Mouse (Mus musculus) urinary bladder, postnatal 10 days (tissue): ENCODE data around the gene Fam213b.

Source experiments
- DNase-seq: peaks from one replicate; pipeline ENCODE4 v3.0.0; 2022; ENCODE audit warnings: low spot score

The Fam213b gene

DNA sequence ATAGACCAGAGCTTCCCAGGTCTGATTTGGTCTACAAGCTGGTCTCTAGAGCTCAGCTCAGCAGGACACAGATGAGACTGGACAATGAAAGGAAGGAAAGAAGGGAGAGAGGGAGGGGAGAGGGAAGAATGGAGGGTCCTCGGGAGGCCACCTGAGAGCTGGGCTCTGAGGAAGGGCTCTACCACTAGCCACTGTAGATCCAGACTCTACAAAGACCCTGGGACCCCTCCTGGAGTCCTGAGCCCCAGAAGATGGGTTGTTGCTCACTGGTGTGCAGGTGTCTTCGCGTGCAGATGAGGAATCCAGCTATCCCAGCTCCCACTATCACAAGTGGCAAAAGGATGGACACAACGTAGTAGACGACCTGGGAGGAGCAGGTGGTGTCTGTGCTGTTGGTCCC lies 24.0 kb upstream of the Fam213b start:
- DNase-seq, result no peak

DNA sequence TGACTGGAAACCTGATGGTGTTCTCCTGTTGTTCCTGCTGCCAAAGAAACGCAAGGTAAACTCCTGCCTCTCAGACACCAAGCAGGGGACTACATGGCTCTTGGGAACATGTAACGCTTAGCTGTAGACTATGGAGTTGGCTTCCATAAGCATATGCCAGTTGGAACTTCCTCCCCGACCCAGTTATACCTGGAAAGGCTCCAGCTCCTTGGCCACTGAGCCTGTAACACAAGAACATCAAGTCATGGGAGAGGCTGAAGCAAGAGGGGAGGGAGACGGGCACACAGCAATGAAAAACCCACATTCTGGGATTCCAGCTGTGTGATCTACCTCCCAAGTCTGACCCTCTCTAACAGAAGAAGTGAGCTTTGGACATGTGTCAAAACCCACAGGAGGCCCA lies 23.4 kb upstream of the Fam213b start:
- no peak for DNase-seq

DNA sequence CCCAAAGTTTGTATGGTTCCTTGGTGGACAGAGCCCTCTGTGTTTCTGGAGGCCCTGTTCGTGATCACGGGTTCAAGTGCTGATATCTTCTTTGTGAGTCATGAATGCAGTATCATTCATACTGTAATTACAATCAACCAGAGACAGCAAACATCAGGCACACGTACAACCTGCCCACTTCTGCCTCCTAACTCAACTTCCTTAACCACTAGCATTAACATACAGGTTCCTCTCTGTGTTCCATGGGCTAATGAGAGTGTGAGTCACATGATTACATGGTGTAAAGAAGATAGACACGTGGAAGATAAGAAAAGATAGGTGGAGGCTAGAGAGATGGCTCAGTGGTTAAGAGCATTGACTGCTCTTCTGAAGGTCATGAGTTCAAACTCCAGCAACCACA lies 17.7 kb upstream of the Fam213b start:
- no peak for DNase-seq

- no peak for DNase-seq
Measured at GRCm38 (mm10) chr4:154915286-154915685, 16.4 kb upstream of the Fam213b start.

- DNase-seq, result no peak
Measured at GRCm38 (mm10) chr4:154914707-154915106, 15.8 kb upstream of the Fam213b start.

DNA sequence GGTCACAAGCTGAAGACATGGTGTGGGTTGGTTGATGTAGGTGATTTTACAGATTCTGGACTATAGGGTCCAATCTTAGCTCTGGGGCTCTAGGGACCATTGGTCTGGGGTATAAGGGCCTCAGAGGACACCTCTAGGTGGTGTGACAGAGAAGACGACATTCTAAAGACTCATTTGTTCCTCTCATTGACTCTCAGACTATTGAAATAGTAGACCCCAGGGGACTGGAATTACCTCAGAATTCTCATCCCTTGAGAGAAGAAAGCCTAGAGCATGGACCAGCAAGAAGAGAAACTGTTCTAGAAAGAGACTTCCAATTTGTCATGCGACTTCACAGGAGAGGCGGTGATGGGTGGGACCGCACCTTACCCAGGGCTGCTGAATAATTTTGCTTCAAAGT lies 15.3 kb upstream of the Fam213b start:
- no peak for DNase-seq

DNA sequence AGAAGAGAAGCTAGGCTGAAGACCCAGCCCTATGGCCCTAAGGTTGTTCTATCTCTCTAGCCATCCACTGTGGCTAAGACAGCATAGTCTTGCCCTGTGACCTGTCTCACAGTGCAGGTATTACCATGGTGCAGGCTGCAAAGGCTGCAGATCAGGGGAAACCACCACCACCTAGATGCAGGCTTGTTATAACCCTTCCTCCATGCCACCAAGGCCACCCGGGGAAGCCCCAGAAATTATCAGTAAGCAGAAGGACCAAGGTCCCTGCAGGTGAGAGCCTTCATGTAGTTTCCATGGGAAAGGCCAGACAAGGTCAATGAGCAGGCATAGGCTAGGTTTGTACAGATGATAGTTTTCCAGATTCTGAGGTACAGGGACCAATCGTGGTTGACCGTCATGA lies 14.9 kb upstream of the Fam213b start:
- no peak for DNase-seq

DNA sequence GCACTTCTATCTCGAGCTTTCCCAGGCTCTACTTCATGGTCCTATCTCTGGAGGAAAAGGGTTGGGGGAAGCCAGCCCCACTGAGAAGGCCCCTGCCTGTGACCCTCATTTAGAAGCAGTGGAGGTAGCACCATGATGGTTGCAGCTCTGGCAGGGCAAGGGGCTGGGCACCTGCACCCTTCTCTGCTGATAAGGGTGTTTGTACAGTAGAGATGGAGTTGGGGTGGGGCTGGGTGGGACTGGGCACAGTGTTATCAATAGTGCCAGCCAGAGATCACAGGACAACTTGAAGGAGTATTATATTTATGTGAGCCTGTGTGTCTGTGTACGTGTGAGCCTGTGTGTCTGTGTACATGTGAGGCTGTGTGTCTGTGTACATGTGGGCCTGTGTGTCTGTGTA lies 12.7 kb upstream of the Fam213b start:
- DNase-seq, result no peak

DNA sequence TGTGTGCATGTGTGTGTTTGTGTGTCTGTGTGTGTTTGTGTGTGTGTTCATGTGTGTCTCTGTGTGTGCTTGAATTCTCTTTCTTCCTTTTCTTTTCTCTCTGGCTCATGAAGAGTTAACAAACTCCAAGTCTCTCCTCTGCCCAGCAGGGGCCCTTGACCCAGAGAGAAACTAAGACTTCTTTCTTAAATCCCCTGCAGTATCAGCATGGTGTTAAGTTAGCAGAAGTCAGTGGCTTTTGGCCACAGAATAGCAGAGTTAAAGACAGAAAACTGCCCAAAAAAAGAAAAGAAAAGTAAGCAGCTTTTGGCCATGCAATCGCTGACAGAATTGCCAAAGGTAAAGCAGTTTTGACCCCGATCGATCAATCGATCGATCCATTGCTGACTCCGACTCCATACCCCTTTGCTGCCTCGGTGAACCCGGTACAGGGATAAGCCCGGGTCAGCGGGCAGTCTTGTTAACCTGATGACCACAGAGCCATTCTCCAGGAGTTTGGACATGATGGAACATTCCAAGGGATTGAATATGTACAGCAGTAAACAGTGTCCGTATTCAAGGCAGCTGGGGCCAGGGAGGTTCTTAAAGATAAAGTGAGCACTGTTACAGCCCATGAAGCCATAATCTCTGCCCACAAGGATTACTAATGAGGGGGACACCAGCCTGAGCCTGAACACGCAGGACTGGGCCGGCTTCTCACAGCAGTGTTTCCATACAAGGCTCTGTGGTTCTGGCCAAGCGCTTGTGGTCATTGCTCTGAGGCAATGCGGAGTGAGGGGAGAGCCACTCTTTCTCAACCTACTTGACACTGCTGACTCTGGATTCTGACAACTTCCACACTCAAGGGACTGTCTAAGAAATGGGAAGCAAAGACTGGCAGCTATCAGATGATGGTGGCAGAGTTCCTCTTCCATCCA lies 11.9 kb upstream of the Fam213b start:
- DNase-seq, result no peak

GRCm38 (mm10) chr4:154908490-154908889 lies 9.6 kb upstream of the Fam213b start:
- DNase-seq, result no peak

DNA sequence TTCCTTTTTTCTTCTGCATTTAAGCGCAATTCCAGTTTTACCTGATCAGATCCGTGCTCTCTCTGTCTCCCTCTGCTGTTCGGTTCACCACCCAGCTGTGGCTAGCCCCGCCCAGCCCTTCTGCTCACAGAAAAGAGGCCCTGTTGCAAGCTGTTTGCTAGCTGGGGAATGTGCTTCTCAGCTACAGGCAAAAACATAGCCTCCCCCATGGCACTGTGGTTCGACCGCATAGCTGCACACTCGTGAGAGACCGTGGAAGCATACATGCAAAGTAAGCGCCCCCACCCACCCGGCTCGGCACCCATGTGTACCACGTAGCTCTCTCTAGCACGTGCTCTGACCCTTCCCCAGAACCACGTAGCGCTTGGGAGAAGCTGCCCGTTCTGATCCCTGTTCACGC lies 8.9 kb upstream of the Fam213b start:
- DNase-seq, result no peak

GRCm38 (mm10) chr4:154904185-154905071 lies 5.5 kb upstream of the Fam213b start:
- DNase-seq, result no peak

GRCm38 (mm10) chr4:154902371-154902770 lies 3.4 kb upstream of the Fam213b start:
- DNase-seq, result no peak

- DNase-seq, result no peak
Measured at GRCm38 (mm10) chr4:154897676-154898465, 1.1 kb downstream of the Fam213b start.

GRCm38 (mm10) chr4:154895549-154895948 lies 3.4 kb downstream of the Fam213b start:
- no peak for DNase-seq

GRCm38 (mm10) chr4:154890887-154891286 lies 8.0 kb downstream of the Fam213b start:
- no peak for DNase-seq

- no peak for DNase-seq
Measured at GRCm38 (mm10) chr4:154887593-154888250, 11.2 kb downstream of the Fam213b start.

GRCm38 (mm10) chr4:154886876-154887592 lies 11.9 kb downstream of the Fam213b start:
- no peak for DNase-seq

- no peak for DNase-seq
Measured at GRCm38 (mm10) chr4:154885416-154885815, 13.5 kb downstream of the Fam213b start.

DNA sequence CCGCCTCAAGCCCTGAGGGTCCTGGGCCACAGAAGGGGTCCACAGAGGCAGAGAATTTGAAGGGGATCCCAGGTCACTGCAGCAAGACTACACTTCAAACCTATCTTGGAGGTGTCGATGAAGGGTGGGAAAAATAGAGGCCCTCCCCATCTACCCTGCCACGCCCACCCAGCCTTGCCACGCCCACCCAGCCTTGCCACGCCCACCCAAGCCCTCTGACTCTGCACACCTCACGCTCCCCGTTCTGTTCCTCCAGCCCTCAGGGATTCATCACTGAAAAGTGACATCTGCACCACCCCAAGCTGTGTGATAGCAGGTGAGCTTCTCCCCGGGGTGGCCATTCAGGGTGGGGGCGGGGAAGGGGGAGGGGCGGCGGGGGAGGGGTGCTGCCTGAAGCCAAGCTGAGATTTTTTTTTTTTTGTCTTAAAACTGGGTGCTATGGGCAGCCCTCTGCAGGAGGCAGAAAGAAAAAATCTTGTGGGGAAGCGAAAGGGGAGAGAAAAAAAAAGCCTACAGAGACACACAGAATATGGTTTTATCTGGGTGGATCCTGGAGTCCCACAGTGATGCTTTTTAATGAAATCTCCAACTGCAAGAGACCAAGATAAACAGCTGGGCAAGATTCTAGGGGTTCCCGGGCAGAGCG lies 16.8 kb downstream of the Fam213b start:
- no peak for DNase-seq
